Mouse (Mus musculus): ENCODE data around the gene Ccdc24.

Gene Ccdc24

DNA sequence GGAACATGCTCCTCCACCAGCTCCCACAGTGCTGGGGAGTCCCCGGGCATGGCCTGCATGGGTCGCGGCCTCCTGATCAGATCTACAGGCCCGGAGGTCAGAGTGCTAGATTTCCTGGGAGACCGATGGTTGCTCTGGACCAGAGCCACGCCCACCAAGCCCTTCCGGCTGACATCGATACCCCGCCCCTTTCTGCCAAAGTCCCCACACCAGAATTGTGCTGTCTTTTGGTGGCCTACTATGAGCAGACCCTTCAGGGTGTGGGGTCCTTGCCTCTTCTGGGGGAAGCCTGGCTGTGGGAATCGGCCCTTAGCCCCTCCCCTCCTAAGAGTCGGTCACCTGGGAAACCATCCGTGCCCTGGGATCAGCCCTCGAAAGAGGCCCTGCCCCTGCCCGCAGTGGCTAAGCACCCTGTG lies at the start of gene Ccdc24:
Gene Ccdc24 (minus strand): TSS at position 87 of the 416 bp plus-strand sequence.
- peak in 1 of 2 experiments; percentile 35 for DNase-seq

DNA sequence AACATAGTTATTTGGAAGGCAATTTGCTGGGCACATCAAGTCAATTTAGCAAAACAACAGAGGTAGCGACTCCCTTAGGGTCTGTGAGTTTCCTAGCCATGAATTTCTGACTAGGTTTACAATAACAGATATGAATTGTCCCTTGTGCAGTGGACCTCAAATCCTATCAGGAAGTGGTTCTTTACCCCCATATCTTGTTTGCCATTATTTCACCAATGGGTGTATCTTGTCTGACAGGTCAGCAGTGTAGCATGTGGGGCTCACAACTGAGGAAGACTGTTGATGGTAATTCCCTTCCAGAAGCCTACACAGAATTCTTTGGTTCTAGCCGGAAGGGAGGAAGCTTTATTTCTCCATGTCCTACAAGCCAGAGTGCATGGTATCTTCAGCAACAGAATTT lies 49.0 kb upstream of the Ccdc24 start:
- no peak for DNase-seq

DNA sequence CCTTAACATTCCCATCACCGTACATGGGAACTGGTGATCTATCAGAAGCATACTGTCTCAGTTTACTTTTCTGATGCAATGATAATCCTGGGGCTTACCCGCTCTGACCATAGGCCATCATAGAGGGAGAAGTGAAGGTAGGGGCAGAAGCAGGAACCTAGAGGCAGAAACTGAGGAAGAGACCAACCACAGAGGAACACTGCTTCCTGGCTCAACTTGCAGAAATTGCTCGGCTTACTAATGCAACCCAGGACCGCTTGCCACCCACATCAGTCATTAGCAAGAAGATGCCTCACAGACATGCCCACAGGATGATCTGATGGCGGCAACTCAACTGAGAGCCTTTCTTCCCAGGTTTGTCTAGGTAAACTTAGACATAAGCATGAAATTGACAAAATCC lies 46.4 kb upstream of the Ccdc24 start:
- DNase-seq: no peak

DNA sequence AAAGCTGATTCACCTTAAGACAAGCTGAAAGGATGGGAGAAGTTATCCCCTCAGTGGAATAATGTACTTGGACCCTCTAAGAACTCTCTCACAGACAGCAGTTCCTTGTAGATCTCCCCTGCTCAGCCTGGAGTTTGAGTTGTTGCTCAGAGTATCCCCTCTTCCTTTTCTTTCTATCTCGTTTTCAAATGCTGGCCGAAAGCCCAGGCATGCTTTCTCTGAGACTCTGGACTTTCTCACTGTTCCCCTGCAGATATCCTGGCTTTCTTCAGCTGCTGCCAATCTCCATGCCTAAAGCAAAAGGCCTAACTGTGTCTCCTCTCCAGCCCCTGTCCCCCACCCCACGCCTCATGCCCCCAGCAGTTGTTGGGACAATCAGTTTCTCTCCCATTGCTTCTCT lies 45.9 kb upstream of the Ccdc24 start:
- DNase-seq: peak; percentile 24 to 43

DNA sequence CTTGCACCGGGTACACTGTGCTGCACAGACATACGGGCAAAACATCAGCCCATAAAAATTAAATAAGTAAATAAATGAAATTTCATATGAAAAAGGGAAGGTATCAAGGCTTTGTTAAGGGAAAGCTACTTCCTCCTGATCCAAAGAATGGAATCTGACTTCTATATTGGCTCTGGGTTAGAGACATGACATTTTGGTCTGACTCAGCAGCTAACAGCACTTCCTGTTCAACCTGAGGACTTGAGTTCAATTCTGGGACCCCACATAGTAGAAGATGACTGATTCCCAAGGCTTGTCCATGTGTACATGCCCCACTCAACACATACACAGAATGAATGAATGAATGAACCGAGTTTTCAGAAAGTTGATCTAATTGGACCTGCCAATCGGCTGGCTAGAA lies 45.5 kb upstream of the Ccdc24 start:
- no peak for DNase-seq

DNA sequence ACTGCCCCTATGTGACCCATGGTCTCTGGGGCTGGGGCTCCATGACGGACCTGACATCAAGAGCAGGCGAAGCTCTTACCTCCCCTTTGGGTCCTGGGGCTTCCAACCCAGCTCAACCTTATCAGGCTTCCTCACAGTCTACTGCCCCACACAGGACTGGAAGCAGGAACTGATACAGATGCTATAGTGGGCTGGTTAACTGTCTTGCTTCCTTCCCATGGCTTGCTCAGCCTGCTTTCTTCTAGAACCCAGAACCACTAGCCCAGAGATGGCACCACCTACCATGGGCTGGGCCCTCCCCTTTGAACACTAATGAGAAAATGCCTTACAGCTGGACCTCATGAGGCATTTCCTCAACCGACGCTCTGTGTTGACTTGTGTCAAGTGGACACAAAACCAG lies 45.0 kb upstream of the Ccdc24 start:
- no peak for DNase-seq

DNA sequence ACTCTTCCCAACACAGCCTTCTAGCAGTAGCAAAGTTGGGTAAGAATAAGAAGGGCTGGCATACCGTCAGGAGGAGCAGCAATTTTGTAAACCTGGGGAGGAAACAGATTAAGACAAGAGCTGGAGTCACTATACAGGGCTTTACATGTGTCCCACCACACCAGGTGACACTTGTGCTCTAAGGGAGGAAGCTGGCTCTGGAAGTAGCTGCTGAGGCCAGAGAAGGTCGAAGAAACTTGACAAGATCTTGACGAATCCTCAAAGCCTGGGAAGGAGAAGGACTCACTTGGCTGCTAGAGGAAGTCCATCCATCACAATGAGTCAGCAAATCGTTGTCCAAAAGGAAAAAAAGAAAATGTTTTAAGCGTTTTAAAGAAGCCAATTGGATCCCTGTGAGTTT lies 44.0 kb upstream of the Ccdc24 start:
- no peak for DNase-seq

DNA sequence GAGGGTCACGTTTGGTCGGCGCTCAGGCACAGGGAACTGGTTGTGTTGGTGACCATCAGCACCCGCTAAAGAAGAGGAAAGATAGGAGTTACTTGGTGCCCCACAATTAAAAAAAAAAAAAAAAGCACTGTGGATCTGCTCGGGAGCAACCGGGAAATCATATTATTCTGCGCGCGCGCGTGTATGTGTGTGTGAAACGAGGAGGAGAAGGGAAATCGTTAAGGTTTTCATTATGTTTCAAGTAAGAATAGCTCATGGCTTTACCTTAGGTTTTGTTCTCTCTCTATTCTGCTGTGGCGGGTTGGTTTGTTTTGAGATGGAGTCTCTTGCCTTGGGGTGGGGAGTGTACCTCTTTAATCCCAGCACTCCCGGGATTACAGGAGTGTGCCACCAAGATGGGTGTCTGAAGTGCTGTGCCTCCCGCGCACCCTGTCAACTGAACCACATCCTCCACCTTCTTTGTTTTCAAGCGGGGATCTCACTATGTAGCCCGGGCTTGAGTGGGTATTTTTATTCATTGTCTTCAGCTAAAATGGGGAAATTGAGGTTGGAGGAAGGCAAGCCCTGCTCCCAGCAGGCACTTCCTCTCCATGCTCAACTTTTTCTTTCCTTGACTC lies 43.2 kb upstream of the Ccdc24 start:
- no peak for DNase-seq

DNA sequence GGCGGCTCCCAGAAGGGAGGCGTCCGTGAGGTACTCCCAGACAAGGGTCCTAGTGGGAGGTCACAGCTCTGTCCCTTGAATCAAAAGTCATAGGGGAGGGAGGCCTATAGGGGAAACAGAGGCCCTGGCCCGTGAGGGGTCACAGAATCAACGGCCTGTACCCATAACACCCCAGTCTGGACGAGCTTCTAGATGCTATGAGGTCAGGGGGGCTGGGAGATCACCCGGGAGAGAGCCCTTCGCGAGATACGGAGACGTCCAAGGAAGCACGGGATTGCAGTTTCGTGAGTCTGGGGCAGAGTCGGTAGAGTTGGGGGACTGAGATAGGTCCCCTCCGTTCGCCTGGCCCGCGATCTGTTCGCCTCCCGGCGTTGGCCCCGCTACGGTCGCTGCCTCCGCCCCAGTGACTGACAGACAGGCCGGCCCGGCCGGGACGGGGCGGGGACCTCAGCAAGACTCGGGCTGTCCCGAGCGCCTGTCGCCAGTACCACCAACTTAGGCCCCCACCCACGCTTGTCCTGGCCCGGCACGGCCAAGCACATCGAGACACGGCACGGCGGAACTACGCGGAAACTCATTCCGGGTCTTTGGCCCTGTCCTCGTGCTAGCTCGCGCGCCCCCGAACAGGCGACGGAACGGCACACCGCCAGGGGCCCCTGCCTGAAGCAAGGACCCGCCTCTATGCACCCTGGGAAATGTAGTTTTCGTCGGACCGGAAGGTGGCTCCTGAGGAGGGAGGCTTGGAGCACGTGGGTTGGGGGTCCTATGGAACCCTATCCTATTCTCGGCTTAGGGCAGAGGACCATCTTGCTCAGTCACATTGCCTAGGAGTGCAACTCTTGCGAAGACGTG lies 42.5 kb upstream of the Ccdc24 start, which contains the start of gene Ipo13:
Gene Ipo13 (minus strand): TSS at position 409 of the 852 bp plus-strand sequence.
- peak; percentile 90 for DNase-seq

DNA sequence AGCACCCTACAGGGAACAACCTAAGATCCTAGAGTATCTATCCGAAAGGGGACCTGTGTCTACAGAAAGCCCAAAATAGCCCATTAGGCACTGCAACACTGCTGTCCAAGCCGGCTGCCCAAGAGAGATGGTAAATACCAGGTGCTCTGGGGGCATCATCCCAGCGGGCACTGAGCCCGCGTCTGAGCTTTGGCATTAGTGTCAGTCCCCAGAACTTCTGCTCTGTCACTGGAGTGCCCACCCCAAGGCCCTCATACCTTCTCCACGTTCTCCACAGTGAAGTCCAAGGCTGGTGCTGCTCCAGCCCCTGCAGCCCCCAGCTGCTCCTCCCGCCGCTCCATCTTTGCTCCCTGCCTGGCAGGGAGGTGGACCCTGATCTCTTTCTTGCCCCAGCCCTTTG lies 41.7 kb upstream of the Ccdc24 start:
- no peak for DNase-seq

DNA sequence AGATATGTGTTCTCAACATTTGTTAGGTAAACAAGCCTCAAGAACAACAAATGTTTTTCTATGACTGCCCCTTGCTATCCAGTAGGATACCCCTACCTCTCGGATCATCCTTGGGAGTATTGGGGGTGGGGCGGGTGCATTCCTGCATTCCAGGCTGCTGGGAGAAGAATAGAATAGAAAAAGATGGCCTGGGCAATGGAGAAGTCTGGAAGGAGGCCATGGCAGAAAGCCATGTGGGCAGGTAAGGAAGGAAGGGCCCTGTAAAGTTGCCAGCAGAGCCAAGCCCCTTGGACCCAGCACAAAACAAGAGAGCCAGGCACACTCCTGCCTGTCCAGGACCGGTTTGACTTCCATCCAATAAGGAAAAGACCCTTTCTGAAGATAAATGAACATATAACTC lies 41.1 kb upstream of the Ccdc24 start:
- DNase-seq: peak; percentile 70 to 77

DNA sequence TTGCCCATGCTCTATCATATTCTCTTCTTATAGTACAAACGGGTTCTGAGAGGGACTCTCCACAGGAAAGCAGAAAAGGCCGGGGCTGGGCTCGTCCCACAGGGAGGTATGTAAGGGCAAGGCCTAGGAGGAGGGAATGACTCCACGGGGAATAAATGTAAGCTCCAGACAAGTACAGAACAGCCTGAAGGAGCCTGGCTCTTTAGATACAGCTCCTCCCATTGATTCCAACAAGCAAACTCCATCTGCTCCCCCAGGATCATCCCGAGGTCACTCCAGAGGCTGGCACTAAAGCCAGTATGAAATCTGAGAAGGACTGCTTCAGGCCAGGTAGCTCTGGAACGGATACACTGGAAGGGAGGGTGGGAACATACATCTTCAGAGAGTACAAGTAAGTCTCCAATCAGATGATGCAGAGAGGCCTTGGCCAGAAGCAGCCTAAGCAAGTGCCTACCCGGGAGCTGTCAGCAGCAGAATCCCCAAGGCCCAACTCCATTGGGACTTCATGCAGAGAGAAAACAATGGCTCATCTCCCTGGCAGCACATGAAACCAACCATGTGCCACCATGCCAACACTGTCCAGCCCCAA lies 40.4 kb upstream of the Ccdc24 start:
- DNase-seq: no peak

DNA sequence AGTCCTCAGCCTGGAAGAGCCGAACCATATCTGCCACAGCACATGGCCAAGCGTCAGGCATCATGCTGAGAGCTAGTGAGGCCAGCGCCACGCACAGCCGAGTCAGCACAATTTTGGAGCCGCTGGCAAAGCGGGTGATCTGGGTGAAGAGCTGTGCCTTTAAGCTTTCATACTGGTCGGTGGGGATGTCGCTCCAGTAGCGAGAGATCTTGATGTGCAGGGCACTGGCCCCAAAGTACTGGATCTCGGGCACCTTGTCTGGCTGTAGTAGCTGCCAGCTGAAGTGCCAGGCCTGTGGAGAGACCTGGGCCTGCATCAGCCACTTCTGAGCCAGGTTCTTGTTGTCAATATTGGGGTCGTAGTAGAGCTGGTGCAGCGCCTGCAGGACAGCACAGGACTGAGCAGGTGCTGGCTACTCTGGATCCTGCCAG lies 39.8 kb upstream of the Ccdc24 start:
- DNase-seq: no peak

DNA sequence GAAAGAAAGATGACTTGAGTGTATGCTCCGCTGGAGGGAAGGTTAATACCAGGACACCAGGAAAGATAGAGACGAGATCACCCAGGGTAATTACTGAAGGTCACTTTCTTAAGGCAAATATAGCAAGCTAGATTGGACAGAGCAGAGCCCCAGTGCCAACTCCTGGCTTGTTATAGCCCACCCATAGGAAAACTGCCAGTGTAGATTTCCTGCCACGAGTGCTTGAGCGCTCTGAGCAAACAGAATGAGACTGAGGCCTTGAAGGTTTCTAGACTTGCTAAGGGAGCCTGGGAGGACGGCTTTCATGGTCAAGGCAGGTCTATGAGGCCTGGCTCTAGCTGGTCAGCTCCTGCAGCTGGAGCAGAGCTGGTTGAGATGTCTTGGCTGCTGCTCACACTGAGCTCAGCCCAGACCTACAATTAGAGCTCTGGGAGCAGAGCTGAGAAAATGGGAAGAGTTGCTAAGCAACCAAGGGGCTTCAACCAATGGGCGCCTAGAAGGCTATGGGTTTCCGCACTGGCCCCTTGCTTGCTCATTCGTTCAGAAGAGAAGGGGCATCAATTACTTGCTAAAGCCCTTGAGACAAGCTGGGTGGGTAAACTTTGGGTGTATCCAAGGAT lies 36.6 kb upstream of the Ccdc24 start:
- no peak for DNase-seq

DNA sequence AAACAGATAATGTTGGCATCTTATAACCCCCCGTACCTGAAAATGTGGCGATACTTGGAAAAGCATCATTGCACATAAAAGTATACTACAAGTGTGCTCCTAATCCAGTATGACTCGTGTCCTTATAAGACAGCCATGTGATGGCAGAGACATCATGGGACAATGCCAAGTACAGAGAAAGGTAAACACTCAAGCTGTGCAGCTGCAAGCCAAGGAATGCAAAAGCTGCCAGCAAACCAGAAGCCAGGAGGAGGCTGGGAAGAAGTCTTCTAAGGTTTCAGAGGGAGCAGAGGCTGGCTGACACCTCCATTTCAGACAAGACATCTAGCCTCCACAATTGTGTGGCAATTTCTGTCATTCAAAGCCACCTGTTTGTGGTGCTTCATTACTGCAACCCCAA lies 33.8 kb upstream of the Ccdc24 start:
- no peak for DNase-seq

DNA sequence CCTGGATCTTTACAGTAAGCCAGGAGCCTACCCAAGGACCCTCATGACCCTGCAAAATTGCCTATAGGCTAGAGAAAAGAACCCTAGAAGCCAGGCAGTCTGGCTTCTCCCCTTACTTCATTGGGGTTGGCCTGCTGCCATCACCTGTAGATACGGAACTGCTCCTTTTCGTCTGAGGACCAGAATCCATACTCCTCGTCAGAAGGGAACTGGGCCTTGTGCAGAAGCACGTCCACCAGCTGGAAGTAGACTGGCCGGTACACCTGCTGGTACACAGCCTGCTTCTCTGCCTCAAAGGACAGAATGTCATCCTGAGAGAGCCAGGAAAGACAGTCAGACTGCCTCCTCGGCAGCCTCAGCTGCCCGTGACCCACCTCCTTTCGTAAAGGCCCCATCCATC lies 32.4 kb upstream of the Ccdc24 start:
- DNase-seq: no peak

DNA sequence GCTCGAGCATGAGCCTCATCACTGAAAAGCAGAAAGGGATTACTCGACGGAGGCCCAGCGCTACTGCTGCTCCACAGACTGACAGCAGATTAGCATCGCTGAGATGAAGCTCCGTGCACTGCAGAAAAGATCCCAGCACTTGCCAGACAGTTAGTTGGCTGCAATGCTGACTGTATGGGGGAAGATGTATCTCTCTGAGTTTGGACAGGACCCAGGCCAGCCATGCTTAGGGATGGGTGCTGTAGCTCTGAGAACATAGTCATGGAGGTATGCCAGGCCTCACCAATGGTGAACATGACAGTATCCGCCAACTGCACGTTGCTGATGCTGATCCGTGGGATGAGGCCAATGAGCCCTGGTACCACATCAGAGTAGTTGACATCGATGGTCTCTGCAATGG lies 31.7 kb upstream of the Ccdc24 start:
- no peak for DNase-seq

DNA sequence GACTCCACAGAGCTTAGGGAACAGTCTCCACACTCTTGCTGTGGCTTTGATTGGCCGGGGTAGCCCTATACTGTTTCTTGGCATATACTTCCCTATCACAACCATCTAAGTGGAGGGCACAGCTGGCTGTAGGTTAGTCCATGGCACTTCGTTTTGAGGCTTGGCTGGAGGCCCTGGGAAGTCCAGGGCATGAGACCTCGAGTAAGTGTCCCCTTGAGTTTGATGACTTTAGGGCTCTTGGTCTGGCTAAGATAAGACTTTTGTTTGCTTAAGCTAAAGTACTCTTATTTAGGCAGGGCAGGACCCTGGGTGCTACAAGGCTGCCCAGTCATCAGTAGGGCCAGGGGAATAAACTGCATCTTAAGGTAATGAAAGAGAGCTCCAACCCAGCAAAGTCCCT lies 25.8 kb upstream of the Ccdc24 start:
- no peak for DNase-seq

DNA sequence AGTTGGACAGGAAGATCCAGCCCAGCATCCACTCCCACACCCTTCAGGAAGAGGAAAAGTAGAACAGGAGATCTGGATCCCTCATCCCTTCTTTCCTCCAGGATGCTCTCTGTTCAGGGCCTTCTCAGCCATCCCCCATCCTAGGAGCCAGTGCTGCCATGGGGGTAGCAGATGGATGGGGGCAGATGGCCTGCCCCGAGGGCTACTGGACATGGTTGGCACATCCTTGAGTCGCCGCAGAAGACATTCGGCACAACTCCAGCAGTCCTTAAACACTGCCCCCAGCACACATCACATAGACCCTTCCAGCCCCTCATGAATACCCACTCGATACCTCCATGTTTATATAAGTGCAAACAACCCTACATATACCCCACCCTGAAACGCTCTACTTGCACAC lies 23.7 kb upstream of the Ccdc24 start:
- no peak for DNase-seq

DNA sequence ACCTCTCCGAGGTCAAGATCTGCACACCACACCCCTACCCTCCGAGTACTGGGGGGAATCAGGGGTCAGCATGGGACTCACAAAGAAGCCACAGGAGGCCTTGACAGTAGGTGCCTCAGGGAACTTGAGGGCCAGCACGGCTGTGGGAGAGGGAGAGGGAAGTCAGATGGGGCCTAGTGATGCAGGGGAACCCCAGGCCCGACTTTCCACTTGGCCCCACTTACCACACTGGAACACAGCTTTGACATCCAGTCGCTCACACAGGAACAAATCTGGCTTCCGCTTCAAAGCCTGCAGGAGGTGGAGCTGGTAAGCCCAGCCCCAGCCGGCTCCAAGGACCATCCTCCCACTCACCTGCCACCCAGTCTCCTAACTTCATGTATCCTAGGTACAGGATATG lies 23.0 kb upstream of the Ccdc24 start:
- no peak for DNase-seq

DNA sequence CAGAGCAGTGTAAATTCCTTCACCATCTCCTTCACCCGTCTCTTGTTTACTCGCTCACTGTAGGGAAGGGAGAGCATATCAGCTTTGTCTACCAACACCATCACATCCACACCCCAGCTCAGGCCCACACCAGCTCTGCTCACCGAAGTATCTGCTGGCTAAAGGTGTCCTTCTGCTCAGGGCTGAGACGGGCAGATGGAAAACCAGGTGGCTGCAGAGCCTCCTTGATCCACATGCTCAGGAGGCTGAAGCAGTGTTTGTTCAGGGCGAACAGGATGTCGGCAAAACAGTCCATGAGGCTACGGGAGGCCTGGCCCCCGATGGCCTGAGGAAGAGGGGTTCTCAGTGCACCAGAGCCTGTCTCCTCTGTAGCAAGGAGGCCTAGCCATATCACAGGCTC lies 22.2 kb upstream of the Ccdc24 start:
- no peak for DNase-seq

DNA sequence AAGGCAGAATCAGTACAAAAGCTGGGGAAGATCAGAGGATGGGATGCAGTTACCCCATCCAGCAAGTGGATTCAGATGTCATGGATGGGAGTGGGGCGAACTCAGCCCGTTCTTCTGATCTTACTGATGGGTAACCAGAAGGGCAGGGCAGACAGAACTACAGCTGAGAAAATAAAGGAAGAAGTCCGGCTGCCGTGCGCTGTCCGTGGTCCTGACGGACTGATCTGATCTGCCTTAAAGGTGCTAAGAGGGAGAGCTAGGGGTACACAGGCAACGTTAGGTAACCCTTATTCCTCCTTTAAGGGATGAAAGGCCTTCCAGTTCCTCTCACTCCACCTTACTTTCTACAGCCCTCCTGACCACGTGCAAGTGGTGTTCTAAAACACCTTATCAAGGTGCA lies 21.0 kb upstream of the Ccdc24 start:
- peak in 1 of 2 experiments; percentile 62 for DNase-seq

DNA sequence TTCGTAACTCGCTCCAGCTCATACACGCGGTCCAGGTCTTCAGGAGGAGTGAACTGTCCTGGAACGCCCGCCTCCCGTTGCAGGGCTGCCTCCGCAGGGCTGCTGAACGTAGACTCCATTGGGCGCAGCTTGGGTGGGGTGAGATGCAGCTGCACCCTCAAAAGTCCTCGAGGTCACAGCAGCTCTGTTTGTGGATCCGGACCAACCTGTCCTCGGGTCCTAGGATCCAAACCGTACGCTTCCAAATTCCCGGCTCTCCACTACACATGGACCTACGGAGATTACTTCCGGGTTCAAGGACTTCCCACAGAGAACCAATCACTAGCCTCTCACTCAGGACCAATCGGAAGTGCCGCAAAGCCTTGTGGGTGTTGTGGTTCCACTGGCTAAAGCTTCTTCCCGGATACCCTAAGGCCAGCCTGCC lies 19.4 kb upstream of the Ccdc24 start, which contains the start of gene Dph2:
Gene Dph2 (minus strand): TSS at position 295 of the 424 bp plus-strand sequence.
- peak; percentile 87 for DNase-seq

Measured in kidney, adult 8-10 months (tissue).